In the genomic region with DNA sequence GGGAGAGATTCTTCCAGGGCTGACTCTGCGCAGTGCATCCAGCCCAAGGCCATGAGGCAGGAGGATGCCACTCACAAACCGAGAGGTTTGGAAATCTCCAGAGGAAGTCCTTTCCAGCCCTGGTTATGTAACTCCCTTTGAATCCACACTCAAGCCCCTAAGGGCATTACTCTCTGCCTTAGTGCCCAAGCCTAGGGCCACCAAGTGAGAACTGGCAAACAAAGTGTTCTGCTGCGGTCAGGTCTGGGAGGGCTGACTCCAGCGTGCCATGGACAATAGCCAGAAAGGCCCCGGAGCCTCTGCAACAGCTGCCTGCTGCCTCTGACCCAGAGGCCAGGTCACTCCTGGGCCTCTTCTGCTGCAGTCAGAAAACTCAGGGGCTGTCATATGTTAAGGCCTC, we compare ENCODE assay signal across 10 mouse cellular contexts. TPM values are rescaled to one million over a fixed set of nuclear protein-coding genes. Genes with fewer than 3 reads are reported as not detected.
DNase-seq lines count a peak whose midpoint lies in the region; ATAC-seq and TF ChIP-seq lines count a peak whose summit lies in the region.
"Had no signal": no experiment of that assay in that cellular context is flagged by ENCODE, and none has a peak within 500 bp of the region (broad histone marks: within the 10 kb centered on the region; RNA-seq: fewer than 3 reads in every experiment).

No protein-coding gene starts in this region.

- no peak overlapping the region for H3K27ac ChIP-seq in heart, embryonic 11.5 days (ENCODE audit: low read depth, low read length)
- H3K27ac ChIP-seq in limb, embryonic 10.5 days, result 0 out of 2 replicates have a peak overlapping the region, but pooled peaks have one; percentile 1
- no peak overlapping the region for H3K27ac ChIP-seq in intestine, embryonic 16.5 days (ENCODE audit: low read length)
- no peak overlapping the region for H3K27ac ChIP-seq in thymus, adult 2 months (ENCODE audit: control insufficient read depth, insufficient read depth, low read length)
- H3K27ac ChIP-seq: embryonic facial prominence, embryonic 12.5 days had no signal

- TF ChIP-seq POLR2A in thymus, adult 2 months (IDR thresholded peaks at IDR 0.05; ENCODE audit: control insufficient read depth, extremely low read depth, insufficient read depth, low read length, poor library complexity), result no peak

- no peaks in the 10 kb centered on the region for H3K9me3 ChIP-seq in heart, embryonic 11.5 days (replicated peaks; ENCODE audit: control insufficient read depth, low read length)
- no peaks in the 10 kb centered on the region for H3K9me3 ChIP-seq in limb, embryonic 10.5 days (replicated peaks)
- no peaks in the 10 kb centered on the region for H3K9me3 ChIP-seq in intestine, embryonic 16.5 days (ENCODE audit: control insufficient read depth, low read length)
- H3K9me3 ChIP-seq: embryonic facial prominence, embryonic 12.5 days had no signal

- H3K36me3 ChIP-seq in heart, embryonic 11.5 days (ENCODE audit: control insufficient read depth, insufficient read depth, low read length), result no peaks in the 10 kb centered on the region
- H3K36me3 ChIP-seq in limb, embryonic 10.5 days, result no peaks in the 10 kb centered on the region
- H3K36me3 ChIP-seq in intestine, embryonic 16.5 days (ENCODE audit: control insufficient read depth, insufficient read depth, low read length), result no peaks in the 10 kb centered on the region
- H3K36me3 ChIP-seq in thymus, adult 2 months (ENCODE audit: control insufficient read depth, insufficient read depth, low read length), result no peaks in the 10 kb centered on the region
- H3K36me3 ChIP-seq: embryonic facial prominence, embryonic 12.5 days had no signal

- no peak for ATAC-seq in heart, embryonic 11.5 days (replicated peaks; ENCODE audit: insufficient number of reproducible peaks, low FRiP score, low TSS enrichment)
- ATAC-seq in intestine, embryonic 16.5 days, result no peak

- H3K9ac ChIP-seq in heart, embryonic 11.5 days (ENCODE audit: low read depth, low read length), result no peak overlapping the region
- no peak overlapping the region for H3K9ac ChIP-seq in intestine, embryonic 16.5 days (ENCODE audit: low read depth, low read length)
- H3K9ac ChIP-seq: embryonic facial prominence, embryonic 12.5 days had no signal

- peak; percentile 44 to 60 for DNase-seq in heart, adult 18-20 months
- DNase-seq in 3134 (ENCODE audit: extremely low read depth, insufficient read length, low spot score), result peak; percentile 54
- peak; percentile 56 for DNase-seq in adrenal gland, postnatal 25 days
- DNase-seq in limb, embryonic 10.5 days (ENCODE audit: low spot score), result no peak
- DNase-seq in left cerebral cortex, adult 8-10 months (ENCODE audit: low spot score in 2 of 2), result no peak
- no peak for DNase-seq in thymus, adult 2 months

- no peak for TF ChIP-seq CTCF in thymus, adult 2 months (IDR thresholded peaks at IDR 0.05; ENCODE audit: borderline replicate concordance, control insufficient read depth, extremely low read depth, insufficient read depth, low read length, poor library complexity)

- H3K4me2 ChIP-seq in heart, embryonic 11.5 days, result no peak overlapping the region
- H3K4me2 ChIP-seq in intestine, embryonic 16.5 days (ENCODE audit: low read depth, low read length), result no peak overlapping the region
- H3K4me2 ChIP-seq: embryonic facial prominence, embryonic 12.5 days had no signal

- no peaks in the 10 kb centered on the region; the same call in 1 of the 2 replicates for H3K4me1 ChIP-seq in heart, embryonic 11.5 days (ENCODE audit: control insufficient read depth, insufficient read depth, low read length)
- H3K4me1 ChIP-seq in limb, embryonic 10.5 days, result peaks cover 5% of the 10 kb centered on the region; the same call in 1 of the 2 replicates
- H3K4me1 ChIP-seq in intestine, embryonic 16.5 days (ENCODE audit: control insufficient read depth, insufficient read depth, low read length), result no peaks in the 10 kb centered on the region
- H3K4me1 ChIP-seq in thymus, adult 2 months (replicated peaks; ENCODE audit: control insufficient read depth, insufficient read depth, low read length), result no peaks in the 10 kb centered on the region

- H3K4me3 ChIP-seq in heart, embryonic 11.5 days (ENCODE audit: low read depth, low read length), result no peak overlapping the region
- H3K4me3 ChIP-seq in limb, embryonic 10.5 days, result no peak overlapping the region
- no peak overlapping the region for H3K4me3 ChIP-seq in intestine, embryonic 16.5 days (ENCODE audit: low read length)
- no peak overlapping the region for H3K4me3 ChIP-seq in thymus, adult 2 months (ENCODE audit: control insufficient read depth, insufficient read depth, low read length)
- H3K4me3 ChIP-seq: embryonic facial prominence, embryonic 12.5 days had no signal

- 75% methylated on average over 5 of the region's 5 CpGs for WGBS in heart, embryonic 11.5 days (ENCODE audit: insufficient replicate concordance)
- WGBS in limb, embryonic 10.5 days, result 88% methylated on average over 5 of the region's 5 CpGs
- WGBS in intestine, embryonic 16.5 days, result 73% methylated on average over 5 of the region's 5 CpGs
- WGBS in thymus, adult 2 months, result 95% methylated on average over 5 of the region's 5 CpGs

- H3K27me3 ChIP-seq in heart, embryonic 11.5 days (ENCODE audit: control insufficient read depth, insufficient read depth, low read length), result no peaks in the 10 kb centered on the region
- no peaks in the 10 kb centered on the region for H3K27me3 ChIP-seq in limb, embryonic 10.5 days (ENCODE audit: low read depth, poor library complexity, severe bottlenecking)
- no peaks in the 10 kb centered on the region for H3K27me3 ChIP-seq in intestine, embryonic 16.5 days (replicated peaks; ENCODE audit: control insufficient read depth, insufficient read depth, low read length)
- no peaks in the 10 kb centered on the region for H3K27me3 ChIP-seq in thymus, adult 2 months (ENCODE audit: control insufficient read depth, insufficient read depth, low read length)
- H3K27me3 ChIP-seq: CH12.LX; embryonic facial prominence, embryonic 12.5 days had no signal

RNA-seq across cellular contexts. Expression of gene Thrsp, which starts 1.2 kb away (rescaled TPM):
- 100 to 1,000 TPM in 1 of 2 experiments, 10 to 100 TPM in 1; 73.2 to 181 TPM for total RNA-seq in heart, adult 18-20 months (2021)
- 0.11 and 0.96 TPM in 2 replicates for polyA plus RNA-seq in heart, embryonic 11.5 days (2014; fragmentation: Nextera tagmentation; extraction: Ambion mirVana)
- 584 and 613 TPM in 2 replicates for total RNA-seq in adrenal gland, postnatal 25 days (2021)
- 0.45 and 0.46 TPM in 2 replicates for polyA plus RNA-seq in limb, embryonic 10.5 days (2016; fragmentation: Nextera tagmentation; extraction: Ambion mirVana)
- 0.40 and 0.45 TPM in 2 replicates for polyA plus RNA-seq in intestine, embryonic 16.5 days (2015; fragmentation: Nextera tagmentation; extraction: Ambion mirVana)
- total RNA-seq in left cerebral cortex, adult 8-10 months (2022), result 10 to 100 TPM; 17.6 to 27.1 (median 20.5) TPM
- polyA plus RNA-seq in thymus, adult 2 months (2012; rRNA removed), result 116 and 163 TPM in 2 replicates
- total RNA-seq: CH12.LX had no signal

RNA-seq across cellular contexts. Expression of gene Ndufc2, which starts 18.9 kb away (rescaled TPM):
- total RNA-seq in heart, adult 18-20 months (2021), result 100 to 1,000 TPM; 548 to 551 TPM
- polyA plus RNA-seq in heart, embryonic 11.5 days (2014; fragmentation: Nextera tagmentation; extraction: Ambion mirVana), result 502 and 505 TPM in 2 replicates
- 221 and 290 TPM in 2 replicates for total RNA-seq in adrenal gland, postnatal 25 days (2021)
- polyA plus RNA-seq in limb, embryonic 10.5 days (2016; fragmentation: Nextera tagmentation; extraction: Ambion mirVana), result 305 and 321 TPM in 2 replicates
- 377 and 385 TPM in 2 replicates for polyA plus RNA-seq in intestine, embryonic 16.5 days (2015; fragmentation: Nextera tagmentation; extraction: Ambion mirVana)
- total RNA-seq in left cerebral cortex, adult 8-10 months (2022), result 100 to 1,000 TPM; 222 to 234 (median 229) TPM
- 137 and 168 TPM in 2 replicates for polyA plus RNA-seq in thymus, adult 2 months (2012; rRNA removed)

RNA-seq across cellular contexts. Expression of gene Kctd14, which starts 32.4 kb away (rescaled TPM):
- under 1 TPM; 0.37 to 0.69 TPM for total RNA-seq in heart, adult 18-20 months (2021)
- polyA plus RNA-seq in heart, embryonic 11.5 days (2014; fragmentation: Nextera tagmentation; extraction: Ambion mirVana), result 0.66 and 0.67 TPM in 2 replicates
- 1.7 TPM in 2 replicates for total RNA-seq in adrenal gland, postnatal 25 days (2021)
- 0.69 and 1.0 TPM in 2 replicates for polyA plus RNA-seq in limb, embryonic 10.5 days (2016; fragmentation: Nextera tagmentation; extraction: Ambion mirVana)
- polyA plus RNA-seq in intestine, embryonic 16.5 days (2015; fragmentation: Nextera tagmentation; extraction: Ambion mirVana), result 6.8 and 7.3 TPM in 2 replicates
- total RNA-seq in left cerebral cortex, adult 8-10 months (2022), result 1 to 10 TPM; 4.3 to 4.5 (median 4.4) TPM
- polyA plus RNA-seq in thymus, adult 2 months (2012; rRNA removed), result 2.7 and 4.9 TPM in 2 replicates

RNA-seq across cellular contexts. Expression of gene Alg8, which starts 47.3 kb away (rescaled TPM):
- 1 to 10 TPM; 4.4 to 4.8 TPM for total RNA-seq in heart, adult 18-20 months (2021)
- polyA plus RNA-seq in heart, embryonic 11.5 days (2014; fragmentation: Nextera tagmentation; extraction: Ambion mirVana), result 35.1 and 39.2 TPM in 2 replicates
- total RNA-seq in adrenal gland, postnatal 25 days (2021), result 17.4 and 24.3 TPM in 2 replicates
- polyA plus RNA-seq in limb, embryonic 10.5 days (2016; fragmentation: Nextera tagmentation; extraction: Ambion mirVana), result 53.4 and 55.2 TPM in 2 replicates
- polyA plus RNA-seq in intestine, embryonic 16.5 days (2015; fragmentation: Nextera tagmentation; extraction: Ambion mirVana), result 51.3 and 55.7 TPM in 2 replicates
- 10 to 100 TPM in 2 of 4 experiments, 1 to 10 TPM in 2; 7.9 to 13.3 (median 11.2) TPM for total RNA-seq in left cerebral cortex, adult 8-10 months (2022)
- 27.8 and 28.8 TPM in 2 replicates for polyA plus RNA-seq in thymus, adult 2 months (2012; rRNA removed)

Comparison
In these comparisons a context has a peak if more than half of its experiments do, and no peak if none do; other contexts are left out.
1. DNase-seq: peak in heart, adult 18-20 months (2 of 2), 3134 (single experiment) and adrenal gland, postnatal 25 days (single experiment); none in limb, embryonic 10.5 days (single experiment), left cerebral cortex, adult 8-10 months (0 of 2) and thymus, adult 2 months (single experiment).
2. RNA of gene Thrsp, which starts 1.2 kb away (polyA plus RNA-seq): 116 to 163 TPM in thymus, adult 2 months; 0.45 to 0.46 TPM in limb, embryonic 10.5 days, 0.40 to 0.45 TPM in intestine, embryonic 16.5 days and 0.11 to 0.96 TPM in heart, embryonic 11.5 days; every median in the first group is over 10 times any median in the second.